Mouse (Mus musculus): ENCODE data around the gene Kif27.

- TF ChIP-seq POLR2A (IDR thresholded peaks at IDR 0.05; ENCODE audit: extremely low read depth, insufficient read depth, low read length) = no peak
- no peak for TF ChIP-seq CTCF (IDR thresholded peaks at IDR 0.05; ENCODE audit: low read depth, low read length)
Measured at GRCm38 (mm10) chr13:58273411-58274258, 85.3 kb downstream of the Kif27 start.
